In the genomic region with DNA sequence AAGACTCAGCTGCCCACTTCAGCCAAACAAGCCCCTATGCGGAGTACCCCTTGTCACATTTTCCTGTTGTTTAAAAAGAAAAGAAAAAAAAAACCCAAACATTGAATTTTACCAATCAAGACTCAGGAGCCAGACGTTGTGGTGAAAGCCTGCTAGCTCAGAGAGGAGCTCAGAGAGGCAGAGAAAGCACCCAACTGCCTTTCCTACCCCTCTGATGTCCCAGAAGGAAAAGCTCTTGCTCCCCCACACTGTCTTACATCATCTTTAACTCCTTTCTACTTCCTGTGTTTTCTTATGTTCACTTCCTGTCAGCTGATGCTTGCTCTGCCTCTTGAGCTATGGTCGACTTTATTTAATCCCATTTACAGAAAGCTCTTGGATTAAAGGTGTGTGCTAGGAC, we compare ENCODE assay signal across 30 mouse cellular contexts. TPM values are rescaled to one million over a fixed set of nuclear protein-coding genes. Genes with fewer than 3 reads are reported as not detected.
A peak's percentile ranks its signal among the peaks of the same experiment; 100 is the strongest.
DNase-seq lines count a peak whose midpoint lies in the region; ATAC-seq and TF ChIP-seq lines count a peak whose summit lies in the region.
"Had no signal": no experiment of that assay in that cellular context is flagged by ENCODE, and none has a peak within 500 bp of the region (broad histone marks: within the 10 kb centered on the region; RNA-seq: fewer than 3 reads in every experiment).

No protein-coding gene starts in this region.

- no peak overlapping the region for H3ac ChIP-seq in myocyte (ENCODE audit: control insufficient read depth, insufficient read length)

- peak; percentile 64 for DNase-seq in heart, adult 11 months
- no peak for DNase-seq in heart, adult 9 months (ENCODE audit: low spot score in 2 of 2)
- DNase-seq in frontal cortex, postnatal 14 days (ENCODE audit: low spot score in 2 of 2), result no peak
- no peak for DNase-seq in urinary bladder, postnatal 36 days (ENCODE audit: low spot score in 2 of 2)
- DNase-seq in cerebellum, adult 18-20 months, result no peak
- DNase-seq: cerebellum, adult 2 months; cerebellum, adult 9-11 months; cerebellum, postnatal 25 days; gastrocnemius, postnatal 10 days; gastrocnemius, postnatal 36 days; heart, adult 18-20 months; heart, postnatal 14 days; heart, postnatal 4 days had no signal

- H3K4me2 ChIP-seq in myocyte (ENCODE audit: low read depth), result no peak overlapping the region
- H3K4me2 ChIP-seq: embryonic facial prominence, embryonic 12.5 days; embryonic facial prominence, embryonic 15.5 days; forebrain, embryonic 12.5 days; forebrain, embryonic 15.5 days; heart, embryonic 13.5 days; hindbrain, embryonic 14.5 days had no signal

- peak overlapping the region; percentile 72 for H3K27ac ChIP-seq in embryonic fibroblast, embryonic 13.5 days (ENCODE audit: insufficient read depth, low read length)
- H3K27ac ChIP-seq: embryonic facial prominence, embryonic 12.5 days; embryonic facial prominence, embryonic 15.5 days; forebrain, embryonic 12.5 days; forebrain, embryonic 15.5 days; heart, embryonic 10.5 days; heart, embryonic 13.5 days; hindbrain, embryonic 14.5 days; hindbrain, postnatal 0 days had no signal

- TF ChIP-seq CTCF in embryonic fibroblast, embryonic 13.5 days (IDR thresholded peaks at IDR 0.05; ENCODE audit: borderline replicate concordance, insufficient read depth, low read length), result no peak

- no peaks in the 10 kb centered on the region for H3K27me3 ChIP-seq in myocyte (ENCODE audit: control insufficient read depth, insufficient read depth, insufficient read length)
- H3K27me3 ChIP-seq: embryonic facial prominence, embryonic 12.5 days; embryonic facial prominence, embryonic 15.5 days; forebrain, embryonic 12.5 days; forebrain, embryonic 15.5 days; heart, embryonic 13.5 days had no signal

- H3K79me2 ChIP-seq in myocyte (ENCODE audit: control insufficient read depth, insufficient read depth), result no peaks in the 10 kb centered on the region

- H3K36me3 ChIP-seq in myocyte (ENCODE audit: control insufficient read depth, insufficient read depth), result no peaks in the 10 kb centered on the region
- H3K36me3 ChIP-seq: embryonic facial prominence, embryonic 12.5 days; embryonic facial prominence, embryonic 15.5 days; forebrain, embryonic 12.5 days; forebrain, embryonic 15.5 days; G1E; heart, embryonic 10.5 days; heart, embryonic 13.5 days had no signal

- TF ChIP-seq POLR2A in embryonic fibroblast, embryonic 13.5 days (IDR thresholded peaks at IDR 0.05; ENCODE audit: low read depth, low read length), result no peak
- TF ChIP-seq POLR2A in myocyte (IDR thresholded peaks at IDR 0.05; ENCODE audit: insufficient read length, low read depth), result no peak

- peak; percentile 42 for ATAC-seq in CD4-positive, CD25-positive, alpha-beta regulatory T cell, adult 4 months
- ATAC-seq: activated CD4-positive, CD25-positive, alpha-beta regulatory T cell, adult 4 months; forebrain, embryonic 15.5 days; hindbrain, postnatal 0 days; inflammation-experienced regulatory T-cells, adult 6 months; intestine, embryonic 16.5 days had no signal

- H3K4me3 ChIP-seq in embryonic fibroblast, embryonic 13.5 days (ENCODE audit: insufficient read depth, low read length), result no peak overlapping the region
- H3K4me3 ChIP-seq in myocyte, result no peak overlapping the region
- H3K4me3 ChIP-seq: embryonic facial prominence, embryonic 12.5 days; embryonic facial prominence, embryonic 15.5 days; erythroblast, embryonic 14.5 days; forebrain, embryonic 12.5 days; forebrain, embryonic 15.5 days; heart, embryonic 10.5 days; heart, embryonic 13.5 days had no signal

- no peaks in the 10 kb centered on the region for H3K4me1 ChIP-seq in embryonic fibroblast, embryonic 13.5 days (ENCODE audit: control insufficient read depth, insufficient read depth, low read length)
- H3K4me1 ChIP-seq: embryonic facial prominence, embryonic 12.5 days; embryonic facial prominence, embryonic 15.5 days; forebrain, embryonic 12.5 days; forebrain, embryonic 15.5 days; heart, embryonic 10.5 days; heart, embryonic 13.5 days had no signal

TF ChIP-seq in myocyte, 11 proteins besides CTCF, POLR2A, EP300 and RAD21:
- TF ChIP-seq USF1 (IDR thresholded peaks at IDR 0.05; ENCODE audit: low read depth) (peak; percentile 25), TCF12 (IDR thresholded peaks at IDR 0.05; ENCODE audit: insufficient read depth, poor library complexity, severe bottlenecking) (no peak), CEBPB (IDR thresholded peaks at IDR 0.05; ENCODE audit: insufficient read depth, poor library complexity, severe bottlenecking) (no peak), E2F4 (IDR thresholded peaks at IDR 0.05; ENCODE audit: insufficient read depth) (no peak), TCF3 (IDR thresholded peaks at IDR 0.05; ENCODE audit: insufficient read length, low read depth) (no peak)

RNA-seq across cellular contexts. Expression of gene Tnfrsf8, which starts 8.7 kb away (rescaled TPM):
- 10 to 100 TPM; 11.5 to 26.5 TPM for polyA plus RNA-seq in CD4-positive, CD25-positive, alpha-beta regulatory T cell, adult 4 months (2017; shearing (Covaris generic))
- polyA plus RNA-seq in embryonic fibroblast, embryonic 13.5 days (2011; ENCODE audit: insufficient read length, low read depth, missing spikeins), result not detected in 2 replicates
- 0.02 TPM for polyA plus RNA-seq in myocyte (2012; fragmentation: generic; extraction: Trizol)
- polyA plus RNA-seq: C2C12; erythroblast, embryonic 14.5 days; G1E; heart, embryonic 10.5 days; intestine, embryonic 16.5 days had no signal

Comparison
In these comparisons a context has a peak if more than half of its experiments do, and no peak if none do; other contexts are left out.
1. RNA of gene Tnfrsf8, which starts 8.7 kb away (polyA plus RNA-seq): 11.5 to 26.5 TPM in CD4-positive, CD25-positive, alpha-beta regulatory T cell, adult 4 months; 0.02 TPM in myocyte (single experiment) and not detected in embryonic fibroblast, embryonic 13.5 days; every median in the first group is over 10 times any median in the second.